17 mouse cellular contexts compared by ENCODE assay signal in genomic region chr8:90657116-90657515, GRCm38 (mm10).
DNase-seq lines count a peak whose midpoint lies in the region; ATAC-seq and TF ChIP-seq lines count a peak whose summit lies in the region.
"Had no signal": no experiment of that assay in that cellular context is flagged by ENCODE, and none has a peak within 500 bp of the region (broad histone marks: within the 10 kb centered on the region; RNA-seq: fewer than 3 reads in every experiment).

No protein-coding gene starts in this region.

- TF ChIP-seq CTCF in lung, postnatal 0 days (IDR thresholded peaks at IDR 0.05): no peak

- no peaks in the 10 kb centered on the region for H3K27me3 ChIP-seq in forebrain, embryonic 11.5 days (ENCODE audit: control insufficient read depth, insufficient read depth, low read length)
- no peaks in the 10 kb centered on the region for H3K27me3 ChIP-seq in forebrain, embryonic 10.5 days (ENCODE audit: poor library complexity, severe bottlenecking)
- H3K27me3 ChIP-seq in lung, embryonic 15.5 days: no peaks in the 10 kb centered on the region
- H3K27me3 ChIP-seq in midbrain, embryonic 10.5 days (ENCODE audit: low read depth, poor library complexity, severe bottlenecking): no peaks in the 10 kb centered on the region
- no peaks in the 10 kb centered on the region for H3K27me3 ChIP-seq in neural tube, embryonic 15.5 days (replicated peaks)
- no peaks in the 10 kb centered on the region for H3K27me3 ChIP-seq in lung, postnatal 0 days (replicated peaks; ENCODE audit: insufficient read depth, low read length)
- no peaks in the 10 kb centered on the region for H3K27me3 ChIP-seq in limb, embryonic 10.5 days (ENCODE audit: low read depth, poor library complexity, severe bottlenecking)
- H3K27me3 ChIP-seq: heart, embryonic 13.5 days; limb, embryonic 15.5 days had no signal

- no peaks in the 10 kb centered on the region for H3K4me1 ChIP-seq in forebrain, embryonic 11.5 days (replicated peaks; ENCODE audit: control insufficient read depth, insufficient read depth, low read length)
- peaks cover 19% of the 10 kb centered on the region for H3K4me1 ChIP-seq in forebrain, embryonic 10.5 days
- H3K4me1 ChIP-seq in lung, embryonic 15.5 days: no peaks in the 10 kb centered on the region
- H3K4me1 ChIP-seq in midbrain, embryonic 10.5 days: peaks cover 31% of the 10 kb centered on the region
- peaks cover 18% of the 10 kb centered on the region for H3K4me1 ChIP-seq in neural tube, embryonic 15.5 days
- H3K4me1 ChIP-seq in lung, postnatal 0 days (ENCODE audit: insufficient read depth, low read depth, low read length): no peaks in the 10 kb centered on the region
- no peaks in the 10 kb centered on the region for H3K4me1 ChIP-seq in limb, embryonic 10.5 days

- no peak overlapping the region for H3K9ac ChIP-seq in forebrain, embryonic 11.5 days (ENCODE audit: low read length)
- H3K9ac ChIP-seq in lung, embryonic 15.5 days: no peak overlapping the region
- H3K9ac ChIP-seq in neural tube, embryonic 15.5 days (replicated peaks): no peak overlapping the region
- no peak overlapping the region for H3K9ac ChIP-seq in lung, postnatal 0 days (replicated peaks; ENCODE audit: low read depth)
- H3K9ac ChIP-seq: heart, embryonic 13.5 days; limb, embryonic 15.5 days; liver, postnatal 0 days had no signal

- no peak overlapping the region for H3K27ac ChIP-seq in forebrain, embryonic 11.5 days (ENCODE audit: low read depth, low read length)
- H3K27ac ChIP-seq in forebrain, embryonic 10.5 days: no peak overlapping the region
- no peak overlapping the region for H3K27ac ChIP-seq in lung, embryonic 15.5 days
- H3K27ac ChIP-seq in midbrain, embryonic 10.5 days (replicated peaks): peak overlapping the region; percentile 61; the same call in 1 of the 2 replicates
- peak overlapping the region; percentile 42; the same call in 1 of the 2 replicates for H3K27ac ChIP-seq in neural tube, embryonic 15.5 days (replicated peaks)
- H3K27ac ChIP-seq in lung, postnatal 0 days (ENCODE audit: low read length): no peak overlapping the region
- no peak overlapping the region for H3K27ac ChIP-seq in limb, embryonic 10.5 days
- H3K27ac ChIP-seq: heart, embryonic 13.5 days; limb, embryonic 15.5 days; macrophage; stomach, postnatal 0 days had no signal

- H3K4me2 ChIP-seq in forebrain, embryonic 11.5 days (ENCODE audit: low read depth, low read length, severe bottlenecking): 0 out of 2 replicates have a peak overlapping the region, but pooled peaks have one; percentile 0
- 0 out of 2 replicates have a peak overlapping the region, but pooled peaks have one; percentile 6 for H3K4me2 ChIP-seq in lung, embryonic 15.5 days
- H3K4me2 ChIP-seq in neural tube, embryonic 15.5 days: peak overlapping the region; percentile 40
- H3K4me2 ChIP-seq in lung, postnatal 0 days (replicated peaks; ENCODE audit: low read depth, low read length): no peak overlapping the region
- H3K4me2 ChIP-seq: heart, embryonic 13.5 days; limb, embryonic 15.5 days had no signal

- H3K36me3 ChIP-seq in forebrain, embryonic 11.5 days (ENCODE audit: control insufficient read depth, insufficient read depth, low read length): no peaks in the 10 kb centered on the region
- no peaks in the 10 kb centered on the region for H3K36me3 ChIP-seq in forebrain, embryonic 10.5 days (replicated peaks)
- no peaks in the 10 kb centered on the region for H3K36me3 ChIP-seq in lung, embryonic 15.5 days
- H3K36me3 ChIP-seq in midbrain, embryonic 10.5 days: no peaks in the 10 kb centered on the region
- no peaks in the 10 kb centered on the region for H3K36me3 ChIP-seq in neural tube, embryonic 15.5 days
- H3K36me3 ChIP-seq in lung, postnatal 0 days (ENCODE audit: insufficient read depth, low read length): no peaks in the 10 kb centered on the region
- H3K36me3 ChIP-seq in limb, embryonic 10.5 days: no peaks in the 10 kb centered on the region
- H3K36me3 ChIP-seq: heart, embryonic 13.5 days; limb, embryonic 15.5 days had no signal

- TF ChIP-seq EP300 in lung, postnatal 0 days (IDR thresholded peaks at IDR 0.05): no peak

- H3K9me3 ChIP-seq in forebrain, embryonic 11.5 days (ENCODE audit: control insufficient read depth, low read length): peaks cover 3% of the 10 kb centered on the region; the same call in 1 of the 2 replicates
- H3K9me3 ChIP-seq in forebrain, embryonic 10.5 days: peaks cover 6% of the 10 kb centered on the region
- 0 out of 2 replicates have a peak, but pooled peaks cover 3% of the 10 kb centered on the region for H3K9me3 ChIP-seq in lung, embryonic 15.5 days
- peaks cover 7% of the 10 kb centered on the region for H3K9me3 ChIP-seq in midbrain, embryonic 10.5 days (replicated peaks)
- no peaks in the 10 kb centered on the region for H3K9me3 ChIP-seq in neural tube, embryonic 15.5 days (replicated peaks)
- no peaks in the 10 kb centered on the region for H3K9me3 ChIP-seq in lung, postnatal 0 days (ENCODE audit: low read length)
- H3K9me3 ChIP-seq in limb, embryonic 10.5 days (replicated peaks): no peaks in the 10 kb centered on the region; the same call in 1 of the 2 replicates
- H3K9me3 ChIP-seq: limb, embryonic 15.5 days had no signal

- H3K4me3 ChIP-seq in forebrain, embryonic 11.5 days (ENCODE audit: low read depth, low read length): no peak overlapping the region
- no peak overlapping the region for H3K4me3 ChIP-seq in forebrain, embryonic 10.5 days
- H3K4me3 ChIP-seq in lung, embryonic 15.5 days: no peak overlapping the region
- no peak overlapping the region for H3K4me3 ChIP-seq in midbrain, embryonic 10.5 days
- no peak overlapping the region for H3K4me3 ChIP-seq in neural tube, embryonic 15.5 days (replicated peaks)
- H3K4me3 ChIP-seq in lung, postnatal 0 days (ENCODE audit: low read depth, low read length): no peak overlapping the region
- no peak overlapping the region for H3K4me3 ChIP-seq in limb, embryonic 10.5 days
- H3K4me3 ChIP-seq: heart, embryonic 13.5 days; limb, embryonic 15.5 days had no signal

- WGBS in forebrain, embryonic 11.5 days: 45% methylated on average over 5 of the region's 5 CpGs
- WGBS in forebrain, embryonic 10.5 days: 77% methylated on average over 5 of the region's 5 CpGs
- 55% methylated on average over 5 of the region's 5 CpGs for WGBS in lung, embryonic 15.5 days
- 64% methylated on average over 5 of the region's 5 CpGs for WGBS in midbrain, embryonic 10.5 days
- 31% methylated on average over 5 of the region's 5 CpGs for WGBS in neural tube, embryonic 15.5 days
- WGBS in lung, postnatal 0 days: 57% methylated on average over 5 of the region's 5 CpGs
- 87% methylated on average over 5 of the region's 5 CpGs for WGBS in limb, embryonic 10.5 days

- DNase-seq in forebrain, embryonic 11.5 days (ENCODE audit: low spot score): no peak
- DNase-seq in forebrain, embryonic 10.5 days (ENCODE audit: extremely low spot score, low spot score): no peak
- DNase-seq in lung, postnatal 36 days: no peak
- DNase-seq in midbrain, embryonic 10.5 days (ENCODE audit: low spot score): no peak
- DNase-seq in lung, postnatal 0 days (ENCODE audit: low spot score): no peak
- DNase-seq in limb, embryonic 10.5 days (ENCODE audit: low spot score): no peak
- DNase-seq: gastrocnemius, postnatal 36 days; liver, postnatal 0 days; thymus, postnatal 25 days had no signal

- ATAC-seq in forebrain, embryonic 11.5 days (replicated peaks; ENCODE audit: low FRiP score): no peak
- ATAC-seq in lung, embryonic 15.5 days (ENCODE audit: borderline replicate concordance, extremely low read depth, low FRiP score, low TSS enrichment): no peak
- no peak for ATAC-seq in neural tube, embryonic 15.5 days (ENCODE audit: low FRiP score)
- ATAC-seq in lung, postnatal 0 days: no peak
- ATAC-seq: activated CD4-positive, CD25-positive, alpha-beta regulatory T cell, adult 4 months; inflammation-experienced regulatory T-cells, adult 6 months; liver, postnatal 0 days had no signal

Comparison
In these comparisons a context has a peak if more than half of its experiments do, and no peak if none do; other contexts are left out.
1. H3K27ac ChIP-seq: peak in midbrain, embryonic 10.5 days (single experiment) and neural tube, embryonic 15.5 days (single experiment); none in forebrain, embryonic 11.5 days (single experiment), forebrain, embryonic 10.5 days (single experiment), lung, embryonic 15.5 days (single experiment), lung, postnatal 0 days (single experiment) and limb, embryonic 10.5 days (single experiment).